Mouse (Mus musculus) cerebellum, adult 11 months (tissue): ENCODE results near the gene Adck1.

Experiments used
- DNase-seq: peaks from one replicate; pipeline ENCODE4 v3.0.0; 2022

Adck1 gene

GRCm38 (mm10) chr12:88475833-88476232 lies 115.5 kb downstream of the Adck1 start:
- DNase-seq, result no peak

GRCm38 (mm10) chr12:88476702-88477101 lies 116.3 kb downstream of the Adck1 start:
- no peak for DNase-seq

GRCm38 (mm10) chr12:88481657-88482056 lies 121.3 kb downstream of the Adck1 start:
- DNase-seq, result no peak

GRCm38 (mm10) chr12:88490881-88491280 lies 130.5 kb downstream of the Adck1 start:
- no peak for DNase-seq
